Mouse (Mus musculus) liver, postnatal 0 days (tissue): ENCODE measurements around the gene Akap7.

Source experiments
- CTCF ChIP-seq: sonication (generic); IDR thresholded peaks from 2 replicates; pipeline ENCODE4 v1.5.1; 2016; ENCODE audit warnings: antibody characterized with exemption, low read depth
- EP300 ChIP-seq: IDR thresholded peaks from 2 replicates; pipeline ENCODE4 v1.6.1; 2016; ENCODE audit warnings: antibody characterized with exemption, low read depth, mild to moderate bottlenecking

- TF ChIP-seq CTCF, result no peak
- TF ChIP-seq EP300, result no peak
These were observed 107.0 kb downstream of the Akap7 start for GRCm38 (mm10) chr10:25200691-25201090.
